Mouse (Mus musculus) stomach, embryonic 16.5 days (tissue): ENCODE measurements at regions not wholly inside any gene's neighbourhood (a gene's known extent, or its start where the extent isn't known, plus 50 kb on each side); places are given as distances from the start of the nearest gene placed in this dataset.

Experiments used
- ATAC-seq: fragments of 200-750 bp; cut with Nextera tagmentation; 2 replicates; pipeline ENCODE4 v1.8.0; 2017; ENCODE audit warnings: moderate number of reproducible peaks, moderate TSS enrichment; ENCODE audit not compliant: insufficient read depth, low FRiP score
- H3K27ac ChIP-seq: fragments of 300-500 bp; sonication (generic); 2 replicates; pipeline ENCODE4 v1.5.1; 2014; ENCODE audit warnings: low read length
- H3K27me3 ChIP-seq: fragments of 300-500 bp; sonication (generic); 2 replicates; pipeline ENCODE4 v1.6.1; 2014; ENCODE audit warnings: low read length, control low read depth, mixed read lengths; ENCODE audit not compliant: control insufficient read depth, insufficient read depth
- H3K36me3 ChIP-seq: fragments of 300-500 bp; sonication (generic); 2 replicates; pipeline ENCODE4 v1.6.1; 2014; ENCODE audit warnings: low read length; ENCODE audit not compliant: control insufficient read depth, insufficient read depth
- H3K4me1 ChIP-seq: fragments of 300-500 bp; sonication (generic); 2 replicates; pipeline ENCODE4 v1.6.1; 2014; ENCODE audit warnings: low read length, control low read depth, mixed read lengths; ENCODE audit not compliant: control insufficient read depth, insufficient read depth
- H3K4me2 ChIP-seq: fragments of 300-500 bp; sonication (generic); 2 replicates; pipeline ENCODE4 v1.6.1; 2014; ENCODE audit warnings: low read depth, low read length, mixed read lengths
- H3K4me3 ChIP-seq: fragments of 300-500 bp; sonication (generic); replicated peaks from 2 replicates; pipeline ENCODE4 v1.5.1; 2014; ENCODE audit warnings: mild to moderate bottlenecking, low read length
- H3K9ac ChIP-seq: fragments of 300-500 bp; sonication (generic); 2 replicates; pipeline ENCODE4 v1.6.1; 2014; ENCODE audit warnings: low read length
- H3K9me3 ChIP-seq: fragments of 300-500 bp; sonication (generic); replicated peaks from 2 replicates; pipeline ENCODE4 v1.6.1; 2016; ENCODE audit warnings: low read length, control low read depth; ENCODE audit not compliant: control insufficient read depth
- WGBS: fragments of 180-500 bp; shearing (Covaris S2); extraction: QIAGEN DNeasy Blood & Tissue Kit; methylation state at CpG from one replicate; pipeline ENCODE4 v1.1.7; 2014; 5-methylcytosine and 5-hydroxymethylcytosine counted together

GRCm38 (mm10) chr2:85250026-85250560, 53.1 kb upstream of the Lrrc55 start:
- Histone ChIP-seq H3K36me3 (no peaks in the 10 kb centered on the region), H3K27me3 (no peaks in the 10 kb centered on the region), H3K4me2 (no peak overlapping the region), H3K9me3 (no peaks in the 10 kb centered on the region), H3K4me1 (no peaks in the 10 kb centered on the region), H3K4me3 (no peak overlapping the region), H3K9ac (no peak overlapping the region), H3K27ac (no peak overlapping the region)
- WGBS = 78% methylated on average over 10 of the region's 10 CpGs
- ATAC-seq = no peak
